In the genomic region with DNA sequence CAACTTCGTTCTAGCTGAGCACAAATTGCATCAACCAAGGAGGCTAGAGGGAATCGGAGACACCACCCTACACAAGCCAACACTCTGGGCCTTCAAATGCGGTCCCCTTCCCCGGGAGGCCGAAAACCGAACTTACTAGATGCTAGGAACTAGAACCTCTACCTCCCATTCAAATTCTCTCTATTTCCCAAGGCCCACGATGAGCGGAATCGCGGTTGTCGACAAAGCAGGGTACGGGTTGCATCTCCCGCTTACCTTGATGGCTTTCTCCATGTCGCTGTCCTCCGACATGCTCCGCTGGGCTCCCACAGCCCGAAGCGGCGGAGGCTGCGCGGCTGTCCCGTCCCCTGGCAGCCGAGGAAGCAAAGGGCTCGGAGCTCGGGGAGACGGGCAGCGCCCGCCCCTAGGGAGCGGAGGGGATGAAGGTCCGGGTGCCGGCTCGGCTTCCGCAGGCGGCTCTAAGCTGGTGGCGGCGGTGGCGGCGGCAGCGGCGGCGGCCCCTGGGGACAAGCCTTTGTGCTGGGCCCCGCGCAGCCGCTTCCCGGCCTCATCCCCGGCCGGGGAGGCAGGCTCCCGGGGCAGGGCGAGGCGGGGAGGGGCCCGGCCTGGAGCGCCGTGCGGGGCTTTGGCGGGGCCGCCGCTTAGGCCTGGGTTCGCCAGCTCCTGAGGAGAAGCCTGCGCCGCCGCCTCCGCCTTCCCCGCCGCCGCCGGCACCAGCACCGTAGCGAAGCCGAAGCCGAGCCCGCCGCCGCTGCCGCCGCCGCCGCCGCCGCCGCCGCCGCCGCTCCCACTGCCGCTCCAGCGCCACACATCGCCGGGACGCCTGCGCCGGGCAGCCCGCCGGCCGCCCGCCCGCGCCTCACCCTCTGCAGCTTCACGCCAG, we compare ENCODE assay signal across 8 mouse cellular contexts. TPM values are rescaled to one million over a fixed set of nuclear protein-coding genes. Genes with fewer than 3 reads are reported as not detected.
DNase-seq lines count a peak whose midpoint lies in the region; ATAC-seq and TF ChIP-seq lines count a peak whose summit lies in the region.
"Had no signal": no experiment of that assay in that cellular context is flagged by ENCODE, and none has a peak within 500 bp of the region (broad histone marks: within the 10 kb centered on the region; RNA-seq: fewer than 3 reads in every experiment).

TSS of gene Adam1a (minus strand) at position 573 of the 883 bp plus-strand sequence.
TSS of gene Gm42878 (minus strand) at position 573 of the 883 bp plus-strand sequence.

- H3K9ac ChIP-seq in neural tube, embryonic 11.5 days (ENCODE audit: low read length) = peak within 1 kb of the TSS; percentile 93
- H3K9ac ChIP-seq in forebrain, embryonic 16.5 days (replicated peaks; ENCODE audit: low read depth, low read length) = peak within 1 kb of the TSS; percentile 90
- H3K9ac ChIP-seq in intestine, postnatal 0 days (ENCODE audit: low read depth, low read length) = peak within 1 kb of the TSS; percentile 100
- H3K9ac ChIP-seq in stomach, embryonic 14.5 days (replicated peaks; ENCODE audit: low read depth, low read length) = peak within 1 kb of the TSS; percentile 99

- TF ChIP-seq CTCF in intestine, postnatal 0 days (IDR thresholded peaks at IDR 0.05; ENCODE audit: low read depth) = no peak

- peaks cover 49% of the 10 kb centered on the region for H3K79me2 ChIP-seq in macrophage (ENCODE audit: inconsistent target)

- no peaks in the 10 kb centered on the region for H3K27me3 ChIP-seq in neural tube, embryonic 11.5 days (ENCODE audit: control insufficient read depth, insufficient read depth, low read length)
- no peaks in the 10 kb centered on the region for H3K27me3 ChIP-seq in forebrain, embryonic 16.5 days (replicated peaks; ENCODE audit: control insufficient read depth, insufficient read depth, low read length)
- H3K27me3 ChIP-seq in intestine, postnatal 0 days (replicated peaks; ENCODE audit: control insufficient read depth, insufficient read depth, low read length) = no peaks in the 10 kb centered on the region
- no peaks in the 10 kb centered on the region for H3K27me3 ChIP-seq in stomach, embryonic 14.5 days (ENCODE audit: control insufficient read depth, insufficient read depth, low read length)

- no peaks in the 10 kb centered on the region for H3K36me3 ChIP-seq in neural tube, embryonic 11.5 days (ENCODE audit: control insufficient read depth, insufficient read depth, low read length)
- no peaks in the 10 kb centered on the region for H3K36me3 ChIP-seq in forebrain, embryonic 16.5 days (ENCODE audit: control insufficient read depth, insufficient read depth)
- H3K36me3 ChIP-seq in intestine, postnatal 0 days (ENCODE audit: control insufficient read depth, insufficient read depth) = no peaks in the 10 kb centered on the region
- no peaks in the 10 kb centered on the region for H3K36me3 ChIP-seq in macrophage (ENCODE audit: inconsistent target)
- H3K36me3 ChIP-seq in stomach, embryonic 14.5 days (ENCODE audit: control insufficient read depth, insufficient read depth, low read length) = no peaks in the 10 kb centered on the region

- DNase-seq in neural tube, embryonic 11.5 days (ENCODE audit: low spot score) = peak; percentile 54
- no peak for DNase-seq in neural tube, embryonic 10.5 days (ENCODE audit: extremely low spot score, low spot score)
- DNase-seq in adrenal gland, postnatal 14 days = peak; percentile 75

- no peaks in the 10 kb centered on the region for H3K9me3 ChIP-seq in neural tube, embryonic 11.5 days (ENCODE audit: control insufficient read depth, low read length)
- no peaks in the 10 kb centered on the region for H3K9me3 ChIP-seq in forebrain, embryonic 16.5 days (ENCODE audit: control insufficient read depth, low read length)
- no peaks in the 10 kb centered on the region for H3K9me3 ChIP-seq in intestine, postnatal 0 days (ENCODE audit: control insufficient read depth)
- no peaks in the 10 kb centered on the region for H3K9me3 ChIP-seq in stomach, embryonic 14.5 days (ENCODE audit: control insufficient read depth, low read depth, low read length)

- H3K4me1 ChIP-seq in neural tube, embryonic 11.5 days (ENCODE audit: control insufficient read depth, insufficient read depth, low read length) = peaks cover 7% of the 10 kb centered on the region
- H3K4me1 ChIP-seq in forebrain, embryonic 16.5 days (replicated peaks; ENCODE audit: control insufficient read depth, insufficient read depth, low read length) = peaks cover 33% of the 10 kb centered on the region
- 0 out of 2 replicates have a peak, but pooled peaks cover 6% of the 10 kb centered on the region for H3K4me1 ChIP-seq in intestine, postnatal 0 days (replicated peaks; ENCODE audit: control insufficient read depth, insufficient read depth, low read length)
- peaks cover 10% of the 10 kb centered on the region for H3K4me1 ChIP-seq in stomach, embryonic 14.5 days (ENCODE audit: control insufficient read depth, insufficient read depth, low read length)

- WGBS in neural tube, embryonic 11.5 days = under 1% methylated on average over 37 of the region's 97 CpGs
- 2% methylated on average over 63 of the region's 97 CpGs for WGBS in forebrain, embryonic 16.5 days
- WGBS in intestine, postnatal 0 days = under 1% methylated on average over 58 of the region's 97 CpGs
- 1% methylated on average over 41 of the region's 97 CpGs for WGBS in macrophage (ENCODE audit: missing documents)
- WGBS in stomach, embryonic 14.5 days = 1% methylated on average over 36 of the region's 97 CpGs

- ATAC-seq in neural tube, embryonic 11.5 days (ENCODE audit: insufficient read depth, low FRiP score, low TSS enrichment) = peak; percentile 32
- peak; percentile 79 for ATAC-seq in forebrain, embryonic 16.5 days
- ATAC-seq in intestine, postnatal 0 days = peak; percentile 75
- ATAC-seq in stomach, embryonic 14.5 days (ENCODE audit: insufficient number of reproducible peaks, insufficient read depth, low FRiP score, low read depth) = peak; percentile 56

- H3K4me3 ChIP-seq in neural tube, embryonic 11.5 days (ENCODE audit: low read depth, low read length) = peak within 1 kb of the TSS; percentile 81
- H3K4me3 ChIP-seq in forebrain, embryonic 16.5 days (replicated peaks; ENCODE audit: low read length) = peak within 1 kb of the TSS; percentile 90
- peak within 1 kb of the TSS; percentile 95 for H3K4me3 ChIP-seq in intestine, postnatal 0 days (ENCODE audit: low read depth, low read length)
- peak within 1 kb of the TSS; percentile 92 for H3K4me3 ChIP-seq in macrophage (ENCODE audit: inconsistent target)
- peak within 1 kb of the TSS; percentile 100 for H3K4me3 ChIP-seq in stomach, embryonic 14.5 days (ENCODE audit: low read depth, low read length)

- peak within 1 kb of the TSS; percentile 95 for H3K27ac ChIP-seq in neural tube, embryonic 11.5 days (ENCODE audit: low read depth, low read length)
- H3K27ac ChIP-seq in forebrain, embryonic 16.5 days (ENCODE audit: low read length) = peak within 1 kb of the TSS; percentile 96
- peak within 1 kb of the TSS; percentile 97 for H3K27ac ChIP-seq in intestine, postnatal 0 days (ENCODE audit: low read depth, low read length)
- H3K27ac ChIP-seq in macrophage = peak within 1 kb of the TSS; percentile 32; the same call in 1 of the 2 replicates
- peak within 1 kb of the TSS; percentile 87 for H3K27ac ChIP-seq in stomach, embryonic 14.5 days (ENCODE audit: low read length)

- H3K4me2 ChIP-seq in neural tube, embryonic 11.5 days (ENCODE audit: low read depth) = peak within 1 kb of the TSS; percentile 93
- peak within 1 kb of the TSS; percentile 82 for H3K4me2 ChIP-seq in forebrain, embryonic 16.5 days (ENCODE audit: low read length)
- H3K4me2 ChIP-seq in intestine, postnatal 0 days (replicated peaks; ENCODE audit: low read depth) = peak within 1 kb of the TSS; percentile 76
- H3K4me2 ChIP-seq in stomach, embryonic 14.5 days (replicated peaks; ENCODE audit: low read depth, low read length) = peak within 1 kb of the TSS; percentile 96

RNA-seq across cellular contexts. Expression of gene Adam1a, which starts in this region (rescaled TPM):
- 2.2 and 3.5 TPM in 2 replicates for polyA plus RNA-seq in neural tube, embryonic 11.5 days (2014; fragmentation: Nextera tagmentation; extraction: Ambion mirVana)
- 5.7 and 5.8 TPM in 2 replicates for total RNA-seq in adrenal gland, postnatal 14 days (2021)
- polyA plus RNA-seq in forebrain, embryonic 16.5 days (2015; fragmentation: Nextera tagmentation; extraction: Ambion mirVana) = 3.4 and 4.9 TPM in 2 replicates
- polyA plus RNA-seq in intestine, postnatal 0 days (2015; fragmentation: Nextera tagmentation; extraction: Ambion mirVana) = 0.39 and 0.51 TPM in 2 replicates
- 10 to 100 TPM in 24 of 26 experiments, 1 to 10 TPM in 2; 7.8 to 42.6 (median 23.9) TPM for total RNA-seq in macrophage (2018; cell fraction: chromatin; rRNA removed)
- 1 to 10 TPM in 4 of 26 experiments, under 1 TPM in 22; 0.09 to 1.9 (median 0.30) TPM for total RNA-seq in macrophage (2018; cell fraction: cytosol; rRNA removed)
- total RNA-seq in macrophage (2018; cell fraction: nucleus; rRNA removed) = 10 to 100 TPM in 17 of 26 experiments, 1 to 10 TPM in 9; 6.1 to 29.4 (median 13.1) TPM
- 0.40 to 1.5 TPM (median 0.95 TPM) in 3 replicates for polyA plus RNA-seq in macrophage (2018)
- 2.2 and 3.3 TPM in 2 replicates for polyA plus RNA-seq in stomach, embryonic 14.5 days (2014; fragmentation: Nextera tagmentation; extraction: Ambion mirVana)

RNA-seq across cellular contexts. Expression of gene Gm42878, which starts in this region (rescaled TPM):
- polyA plus RNA-seq in neural tube, embryonic 11.5 days (2014; fragmentation: Nextera tagmentation; extraction: Ambion mirVana) = not detected in 2 replicates
- total RNA-seq in adrenal gland, postnatal 14 days (2021) = not detected in 2 replicates
- polyA plus RNA-seq in forebrain, embryonic 16.5 days (2015; fragmentation: Nextera tagmentation; extraction: Ambion mirVana) = not detected in 2 replicates
- not detected in 2 replicates for polyA plus RNA-seq in intestine, postnatal 0 days (2015; fragmentation: Nextera tagmentation; extraction: Ambion mirVana)
- total RNA-seq in macrophage (2018; cell fraction: chromatin; rRNA removed) = 1 to 10 TPM in 12 of 26 experiments, not detected in 14; 1.2 to 5.3 (median 1.9) TPM
- under 1 TPM in 14 of 26 experiments, not detected in 12; 0.07 to 0.77 (median 0.18) TPM for total RNA-seq in macrophage (2018; cell fraction: cytosol; rRNA removed)
- total RNA-seq in macrophage (2018; cell fraction: nucleus; rRNA removed) = 1 to 10 TPM in 4 of 26 experiments, under 1 TPM in 3, not detected in 19; 0.83 to 2.1 (median 1.0) TPM
- polyA plus RNA-seq in macrophage (2018) = 0.11 to 0.26 TPM in 2 of 3 replicates, not detected in the other
- 0.87 TPM in 1 of 2 replicates, not detected in the other for polyA plus RNA-seq in stomach, embryonic 14.5 days (2014; fragmentation: Nextera tagmentation; extraction: Ambion mirVana)
- total RNA-seq: gastrocnemius, postnatal 36 days had no signal

Comparison
In these comparisons a context has a peak if more than half of its experiments do, and no peak if none do; other contexts are left out.
1. Peak in ATAC-seq, H3K4me3 ChIP-seq, H3K27ac ChIP-seq, H3K9ac ChIP-seq and H3K4me2 ChIP-seq in intestine, postnatal 0 days; RNA of the genes that start here not detected or under 1 TPM.
2. H3K27ac ChIP-seq: peak in every context shown above with its lines; median percentile 97 in intestine, postnatal 0 days; 96 in forebrain, embryonic 16.5 days; 95 in neural tube, embryonic 11.5 days; 87 in stomach, embryonic 14.5 days; 32 in macrophage.